In genomic region chr6:24612074-24612755, GRCm38 (mm10) we compare ENCODE assay signal across 20 mouse cellular contexts. TPM values are rescaled to one million over a fixed set of nuclear protein-coding genes. Genes with fewer than 3 reads are reported as not detected.
DNase-seq lines count a peak whose midpoint lies in the region; ATAC-seq and TF ChIP-seq lines count a peak whose summit lies in the region.
"Had no signal": no experiment of that assay in that cellular context is flagged by ENCODE, and none has a peak within 500 bp of the region (broad histone marks: within the 10 kb centered on the region; RNA-seq: fewer than 3 reads in every experiment).

No protein-coding gene starts in this region.

- ATAC-seq in heart, embryonic 12.5 days (ENCODE audit: insufficient number of reproducible peaks, low FRiP score), result no peak
- no peak for ATAC-seq in liver, embryonic 11.5 days (replicated peaks; ENCODE audit: low FRiP score)
- peak; percentile 63 for ATAC-seq in heart, postnatal 0 days (ENCODE audit: insufficient read depth, low read depth)
- no peak for ATAC-seq in hindbrain, embryonic 14.5 days (ENCODE audit: low FRiP score)
- ATAC-seq: hindbrain, embryonic 16.5 days; intestine, postnatal 0 days had no signal

- H3K4me1 ChIP-seq in heart, embryonic 12.5 days (replicated peaks), result peaks cover 24% of the 10 kb centered on the region
- peaks cover 9% of the 10 kb centered on the region for H3K4me1 ChIP-seq in liver, adult 2 months (ENCODE audit: control insufficient read depth, insufficient read depth, low read length)
- no peaks in the 10 kb centered on the region for H3K4me1 ChIP-seq in liver, embryonic 11.5 days (replicated peaks; ENCODE audit: control insufficient read depth, insufficient read depth, low read length)
- peaks cover 11% of the 10 kb centered on the region; the same call in 1 of the 2 replicates for H3K4me1 ChIP-seq in heart, postnatal 0 days (ENCODE audit: control insufficient read depth, insufficient read depth)
- H3K4me1 ChIP-seq in hindbrain, embryonic 14.5 days (replicated peaks; ENCODE audit: control insufficient read depth, insufficient read depth, low read length), result no peaks in the 10 kb centered on the region

- TF ChIP-seq POLR2A in liver, adult 2 months (IDR thresholded peaks at IDR 0.05; ENCODE audit: extremely low read depth, insufficient read depth, low read length), result no peak

- peak; percentile 78 for DNase-seq in heart, adult 18-20 months
- DNase-seq in liver, adult 2 months (ENCODE audit: extremely low read depth, low read depth, low spot score), result peak; percentile 77
- DNase-seq in liver, embryonic 11.5 days (ENCODE audit: low spot score), result no peak
- peak; percentile 61 for DNase-seq in brain, adult 2 months (ENCODE audit: low read depth, low spot score)
- DNase-seq in heart, postnatal 0 days (ENCODE audit: low spot score), result peak; percentile 50
- no peak for DNase-seq in hindbrain, embryonic 14.5 days (ENCODE audit: low spot score)
- DNase-seq: cerebellum, postnatal 10 days; kidney, postnatal 25 days; liver; lung, adult 2 months; midbrain, embryonic 14.5 days had no signal

- no peaks in the 10 kb centered on the region for H3K27me3 ChIP-seq in heart, embryonic 12.5 days (replicated peaks)
- H3K27me3 ChIP-seq in liver, adult 2 months (ENCODE audit: control insufficient read depth, insufficient read depth, low read length), result no peaks in the 10 kb centered on the region
- H3K27me3 ChIP-seq in liver, embryonic 11.5 days (replicated peaks; ENCODE audit: control insufficient read depth, insufficient read depth, low read length), result no peaks in the 10 kb centered on the region
- no peaks in the 10 kb centered on the region for H3K27me3 ChIP-seq in heart, postnatal 0 days (ENCODE audit: control insufficient read depth, insufficient read depth, low read length)
- no peaks in the 10 kb centered on the region for H3K27me3 ChIP-seq in hindbrain, embryonic 14.5 days (ENCODE audit: control insufficient read depth, insufficient read depth, low read length)

- H3K9ac ChIP-seq in heart, embryonic 12.5 days, result no peak overlapping the region
- no peak overlapping the region for H3K9ac ChIP-seq in liver, adult 2 months (ENCODE audit: low read depth, low read length)
- H3K9ac ChIP-seq in liver, embryonic 11.5 days (ENCODE audit: low read depth, low read length), result no peak overlapping the region
- H3K9ac ChIP-seq in heart, postnatal 0 days (replicated peaks; ENCODE audit: low read depth, low read length), result no peak overlapping the region
- no peak overlapping the region for H3K9ac ChIP-seq in hindbrain, embryonic 14.5 days

- H3K9me3 ChIP-seq in heart, embryonic 12.5 days (replicated peaks), result no peaks in the 10 kb centered on the region
- no peaks in the 10 kb centered on the region for H3K9me3 ChIP-seq in liver, embryonic 11.5 days (ENCODE audit: control insufficient read depth, low read length)
- no peaks in the 10 kb centered on the region for H3K9me3 ChIP-seq in heart, postnatal 0 days (replicated peaks; ENCODE audit: control insufficient read depth, low read length)
- H3K9me3 ChIP-seq in hindbrain, embryonic 14.5 days (ENCODE audit: control insufficient read depth, low read length), result no peaks in the 10 kb centered on the region

- H3K36me3 ChIP-seq in heart, embryonic 12.5 days, result peaks cover 48% of the 10 kb centered on the region
- H3K36me3 ChIP-seq in liver, adult 2 months (ENCODE audit: control insufficient read depth, insufficient read depth, low read length), result peaks cover 30% of the 10 kb centered on the region
- H3K36me3 ChIP-seq in liver, embryonic 11.5 days (ENCODE audit: control insufficient read depth, insufficient read depth, low read length), result peaks cover 3% of the 10 kb centered on the region; the same call in 1 of the 2 replicates
- peaks cover 42% of the 10 kb centered on the region for H3K36me3 ChIP-seq in heart, postnatal 0 days (replicated peaks; ENCODE audit: control insufficient read depth, insufficient read depth, low read length)
- H3K36me3 ChIP-seq in hindbrain, embryonic 14.5 days (replicated peaks; ENCODE audit: control insufficient read depth, insufficient read depth), result peaks cover 45% of the 10 kb centered on the region

- TF ChIP-seq CTCF in liver, adult 2 months (IDR thresholded peaks at IDR 0.05; ENCODE audit: low read depth, low read length), result no peak
- no peak for TF ChIP-seq CTCF in heart, postnatal 0 days (IDR thresholded peaks at IDR 0.05; ENCODE audit: low read depth)

- WGBS in heart, embryonic 12.5 days, result 55% methylated on average over 7 of the region's 7 CpGs
- 27% methylated on average over 7 of the region's 7 CpGs for WGBS in liver, adult 2 months
- WGBS in liver, embryonic 11.5 days, result 90% methylated on average over 7 of the region's 7 CpGs
- WGBS in heart, postnatal 0 days, result 33% methylated on average over 7 of the region's 7 CpGs
- WGBS in hindbrain, embryonic 14.5 days, result 94% methylated on average over 7 of the region's 7 CpGs

- H3K79me2 ChIP-seq in liver, adult 2 months (ENCODE audit: control insufficient read depth, insufficient read depth, low read length), result no peaks in the 10 kb centered on the region

- H3K4me2 ChIP-seq in heart, embryonic 12.5 days, result no peak overlapping the region
- H3K4me2 ChIP-seq in liver, embryonic 11.5 days, result no peak overlapping the region
- H3K4me2 ChIP-seq in heart, postnatal 0 days (ENCODE audit: low read depth, low read length), result no peak overlapping the region
- no peak overlapping the region for H3K4me2 ChIP-seq in hindbrain, embryonic 14.5 days (replicated peaks)

- H3K4me3 ChIP-seq in heart, embryonic 12.5 days, result no peak overlapping the region
- no peak overlapping the region for H3K4me3 ChIP-seq in liver, adult 2 months (ENCODE audit: insufficient read depth, low read depth, low read length)
- H3K4me3 ChIP-seq in liver, embryonic 11.5 days (ENCODE audit: low read depth, low read length), result no peak overlapping the region
- no peak overlapping the region for H3K4me3 ChIP-seq in heart, postnatal 0 days (ENCODE audit: low read depth, low read length)
- no peak overlapping the region for H3K4me3 ChIP-seq in hindbrain, embryonic 14.5 days (replicated peaks; ENCODE audit: low read length)

- no peak overlapping the region for H3K27ac ChIP-seq in heart, embryonic 12.5 days (ENCODE audit: poor library complexity, severe bottlenecking)
- H3K27ac ChIP-seq in liver, adult 2 months (replicated peaks; ENCODE audit: insufficient read depth, low read depth, low read length), result no peak overlapping the region; the same call in 1 of the 2 replicates
- H3K27ac ChIP-seq in liver, embryonic 11.5 days (ENCODE audit: low read depth, low read length), result no peak overlapping the region
- H3K27ac ChIP-seq in heart, postnatal 0 days (ENCODE audit: low read depth), result peak overlapping the region; percentile 62
- no peak overlapping the region for H3K27ac ChIP-seq in hindbrain, embryonic 14.5 days

- peak; percentile 66; the same call in 1 of the 2 replicates for TF ChIP-seq EP300 in heart, postnatal 0 days (IDR thresholded peaks at IDR 0.05; ENCODE audit: low read depth)

RNA-seq across cellular contexts. Expression of gene Lmod2, which starts 14.7 kb away (rescaled TPM):
- total RNA-seq in heart, adult 18-20 months (2021), result 100 to 1,000 TPM; 861 to 872 TPM
- 45.3 and 49.3 TPM in 2 replicates for polyA plus RNA-seq in heart, embryonic 12.5 days (2016; fragmentation: Nextera tagmentation; extraction: Ambion mirVana)
- total RNA-seq in liver, adult 2 months (2014; rRNA removed), result 0.37 TPM in 1 of 2 replicates, not detected in the other
- not detected in 2 replicates for polyA plus RNA-seq in liver, adult 2 months (2012; rRNA removed)
- polyA plus RNA-seq in liver, embryonic 11.5 days (2014; fragmentation: Nextera tagmentation; extraction: Ambion mirVana), result 0.14 and 0.41 TPM in 2 replicates
- total RNA-seq in heart, postnatal 0 days (2014; rRNA removed; ENCODE audit: low replicate concordance), result 51.9 and 68.1 TPM in 2 replicates
- 62.2 and 70.3 TPM in 2 replicates for polyA plus RNA-seq in heart, postnatal 0 days (2015; fragmentation: Nextera tagmentation; extraction: Ambion mirVana)
- not detected in 2 replicates for polyA plus RNA-seq in hindbrain, embryonic 14.5 days (2014; fragmentation: Nextera tagmentation; extraction: Ambion mirVana)
- total RNA-seq: layer of hippocampus, postnatal 25 days; left cerebral cortex, postnatal 36 days; megakaryocyte progenitor cell, adult 5-6 weeks; neutrophil, adult 5-6 weeks had no signal
- polyA plus RNA-seq: hindbrain, embryonic 16.5 days; intestine, postnatal 0 days; midbrain, embryonic 14.5 days; small intestine, adult 2 months; urinary bladder, adult 2 months had no signal

RNA-seq across cellular contexts. Expression of gene Wasl, which starts 52.6 kb away (rescaled TPM):
- total RNA-seq in heart, adult 18-20 months (2021), result 10 to 100 TPM; 26.5 to 26.9 TPM
- polyA plus RNA-seq in heart, embryonic 12.5 days (2016; fragmentation: Nextera tagmentation; extraction: Ambion mirVana), result 66.1 and 66.7 TPM in 2 replicates
- total RNA-seq in liver, adult 2 months (2014; rRNA removed), result 36.9 and 40.9 TPM in 2 replicates
- 29.4 and 44.5 TPM in 2 replicates for polyA plus RNA-seq in liver, adult 2 months (2012; rRNA removed)
- 28.2 and 29.4 TPM in 2 replicates for polyA plus RNA-seq in liver, embryonic 11.5 days (2014; fragmentation: Nextera tagmentation; extraction: Ambion mirVana)
- total RNA-seq in heart, postnatal 0 days (2014; rRNA removed; ENCODE audit: low replicate concordance), result 19.0 and 19.2 TPM in 2 replicates
- polyA plus RNA-seq in heart, postnatal 0 days (2015; fragmentation: Nextera tagmentation; extraction: Ambion mirVana), result 49.0 and 53.0 TPM in 2 replicates
- polyA plus RNA-seq in hindbrain, embryonic 14.5 days (2014; fragmentation: Nextera tagmentation; extraction: Ambion mirVana), result 47.0 and 48.4 TPM in 2 replicates

Comparison
In these comparisons a context has a peak if more than half of its experiments do, and no peak if none do; other contexts are left out.
1. DNase-seq: peak in heart, adult 18-20 months (2 of 2), liver, adult 2 months (single experiment), brain, adult 2 months (single experiment) and heart, postnatal 0 days (single experiment); none in liver, embryonic 11.5 days (single experiment) and hindbrain, embryonic 14.5 days (single experiment).
2. RNA of gene Lmod2, which starts 14.7 kb away (polyA plus RNA-seq): 62.2 to 70.3 TPM in heart, postnatal 0 days and 45.3 to 49.3 TPM in heart, embryonic 12.5 days; 0.14 to 0.41 TPM in liver, embryonic 11.5 days, not detected in liver, adult 2 months and not detected in hindbrain, embryonic 14.5 days; every median in the first group is over 10 times any median in the second.